Mouse (Mus musculus) midbrain, embryonic 10.5 days (tissue): ENCODE results near the gene Htr1b. TPM values are rescaled to one million over a fixed set of nuclear protein-coding genes. Genes with fewer than 3 reads are reported as not detected.

ENCODE experiments used
- DNase-seq: peaks from one replicate; pipeline ENCODE4 v3.0.0-alpha.2; 2017; ENCODE audit warnings: low spot score
- H3K27ac ChIP-seq: fragments of 300-500 bp; sonication (generic); replicated peaks from 2 replicates; pipeline ENCODE4 v1.5.1; 2016; ENCODE audit warnings: mild to moderate bottlenecking
- H3K27me3 ChIP-seq: fragments of 300-500 bp; sonication (generic); 2 replicates; pipeline ENCODE4 v1.6.1; 2016; ENCODE audit warnings: low read depth, mild to moderate bottlenecking; ENCODE audit not compliant: poor library complexity, severe bottlenecking
- H3K36me3 ChIP-seq: fragments of 300-500 bp; sonication (generic); 2 replicates; pipeline ENCODE4 v1.6.1; 2016; ENCODE audit warnings: mild to moderate bottlenecking, moderate library complexity
- H3K4me1 ChIP-seq: fragments of 300-500 bp; sonication (generic); 2 replicates; pipeline ENCODE4 v1.6.1; 2016
- H3K4me3 ChIP-seq: fragments of 300-500 bp; sonication (generic); 2 replicates; pipeline ENCODE4 v1.5.1; 2016; ENCODE audit warnings: mild to moderate bottlenecking, moderate library complexity
- H3K9me3 ChIP-seq: fragments of 300-500 bp; sonication (generic); replicated peaks from 2 replicates; pipeline ENCODE4 v1.6.1; 2016; ENCODE audit warnings: mild to moderate bottlenecking
- WGBS: fragments of 180-500 bp; shearing (Covaris S2); methylation state at CpG from one replicate; pipeline ENCODE4 v1.1.7; 2016; 5-methylcytosine and 5-hydroxymethylcytosine counted together
- polyA plus RNA-seq: library from polyadenylated mRNA; unstranded; fragments of >200 nt; fragmentation: Nextera tagmentation; extraction: Ambion mirVana; gene quantifications from 2 replicates; pipeline ENCODE4 v1.2.1, GENCODE M21; 2016

The Htr1b gene
- 0.48 and 0.62 TPM in 2 replicates for polyA plus RNA-seq

GRCm38 (mm10) chr9:81633437-81633973, at the start of gene Htr1b:
Gene Htr1b (minus strand): TSS chr9:81633828.
- DNase-seq = peak; percentile 68
- Histone ChIP-seq H3K4me1 (peaks cover 28% of the 10 kb centered on the region), H3K4me3 (peak within 1 kb of the TSS; percentile 78), H3K9me3 (no peaks in the 10 kb centered on the region), H3K27ac (peak within 1 kb of the TSS; percentile 82), H3K27me3 (peaks cover 56% of the 10 kb centered on the region), H3K36me3 (no peaks in the 10 kb centered on the region)
- 0% methylated on average over 26 of the region's 26 CpGs for WGBS

DNA sequence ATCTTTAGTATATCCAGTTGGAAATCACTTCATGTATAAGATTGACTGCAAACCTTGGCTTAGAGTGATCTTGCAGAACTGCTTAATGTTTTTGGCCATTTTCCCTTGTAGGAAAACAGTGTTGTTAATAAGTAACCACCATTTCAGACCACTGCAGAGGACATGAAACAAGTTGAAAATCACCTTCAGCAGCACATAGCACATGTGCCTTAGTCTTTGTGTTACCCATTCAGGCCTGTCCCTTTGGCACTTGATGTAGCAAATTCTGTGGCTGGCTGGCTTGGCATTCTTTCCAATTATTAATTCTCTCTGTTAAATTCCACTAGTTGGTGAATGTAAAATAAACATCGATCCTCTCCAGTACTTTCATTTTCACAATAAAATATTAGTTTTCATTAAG, 43.1 kb upstream of the Htr1b start:
- DNase-seq = no peak
- Histone ChIP-seq H3K27ac (no peak overlapping the region), H3K4me1 (no peaks in the 10 kb centered on the region), H3K27me3 (no peaks in the 10 kb centered on the region), H3K9me3 (peaks cover 7% of the 10 kb centered on the region; the same call in 1 of the 2 replicates), H3K36me3 (no peaks in the 10 kb centered on the region), H3K4me3 (no peak overlapping the region)
- 91% methylated on average over 1 of the region's 1 CpGs for WGBS

DNA sequence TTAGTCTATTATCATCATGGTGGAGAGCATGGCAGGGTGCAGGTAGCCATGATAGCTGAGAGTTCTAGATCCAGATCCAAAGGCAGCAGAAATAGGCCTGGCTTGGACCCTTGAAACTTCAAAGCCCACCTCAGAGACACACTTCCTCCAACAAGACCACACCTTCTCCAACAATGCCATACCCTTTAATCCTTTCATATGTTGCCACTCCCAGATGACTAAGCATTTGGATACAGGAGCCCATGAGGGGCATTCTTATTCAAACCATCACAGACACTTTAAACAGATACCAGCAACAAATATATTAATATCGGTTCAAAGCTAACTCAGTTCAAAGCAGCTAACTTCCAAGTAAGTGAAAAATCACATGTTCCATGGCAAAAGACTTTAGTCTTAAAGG, 3.9 kb upstream of the Htr1b start:
- H3K27me3 ChIP-seq = peaks cover 36% of the 10 kb centered on the region
- no peak overlapping the region for H3K27ac ChIP-seq
- H3K36me3 ChIP-seq = no peaks in the 10 kb centered on the region
- DNase-seq = no peak
- peaks cover 17% of the 10 kb centered on the region for H3K4me1 ChIP-seq
- 92% methylated on average over 1 of the region's 1 CpGs for WGBS
- H3K9me3 ChIP-seq = no peaks in the 10 kb centered on the region
- H3K4me3 ChIP-seq = no peak overlapping the region

DNA sequence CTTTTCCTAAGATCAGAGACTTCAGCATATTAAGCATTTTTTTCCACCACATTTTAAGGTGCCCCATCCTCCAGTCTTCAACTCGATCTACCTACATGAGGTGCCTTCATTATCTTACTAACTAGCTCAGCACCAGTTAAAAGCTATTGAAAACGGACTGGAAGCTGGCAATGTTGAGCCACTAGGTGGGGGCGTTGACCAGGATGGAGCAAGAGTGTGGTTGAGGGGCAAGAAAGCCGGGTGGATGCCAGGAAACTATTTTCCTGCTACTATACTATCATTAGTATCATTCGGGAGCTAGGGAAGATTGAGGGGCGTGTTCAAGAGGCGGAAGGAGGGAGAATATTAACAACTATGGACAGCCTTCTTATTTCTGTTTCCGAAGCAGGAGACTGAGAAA, 1.5 kb upstream of the Htr1b start:
- Histone ChIP-seq H3K4me1 (peaks cover 28% of the 10 kb centered on the region), H3K9me3 (no peaks in the 10 kb centered on the region), H3K36me3 (no peaks in the 10 kb centered on the region), H3K27ac (no peak overlapping the region), H3K27me3 (peaks cover 56% of the 10 kb centered on the region), H3K4me3 (0 out of 2 replicates have a peak overlapping the region, but pooled peaks have one; percentile 7)
- DNase-seq = peak; percentile 36
- WGBS = 12% methylated on average over 8 of the region's 8 CpGs

- H3K36me3 ChIP-seq = no peaks in the 10 kb centered on the region
- no peaks in the 10 kb centered on the region for H3K9me3 ChIP-seq
- peak; percentile 26 for DNase-seq
- no peak overlapping the region for H3K27ac ChIP-seq
- H3K4me3 ChIP-seq = peak overlapping the region; percentile 78
- H3K4me1 ChIP-seq = peaks cover 28% of the 10 kb centered on the region
- H3K27me3 ChIP-seq = peaks cover 56% of the 10 kb centered on the region
- 1% methylated on average over 10 of the region's 10 CpGs for WGBS
Measured at GRCm38 (mm10) chr9:81634163-81634562, 535 bp upstream of the Htr1b start.

DNA sequence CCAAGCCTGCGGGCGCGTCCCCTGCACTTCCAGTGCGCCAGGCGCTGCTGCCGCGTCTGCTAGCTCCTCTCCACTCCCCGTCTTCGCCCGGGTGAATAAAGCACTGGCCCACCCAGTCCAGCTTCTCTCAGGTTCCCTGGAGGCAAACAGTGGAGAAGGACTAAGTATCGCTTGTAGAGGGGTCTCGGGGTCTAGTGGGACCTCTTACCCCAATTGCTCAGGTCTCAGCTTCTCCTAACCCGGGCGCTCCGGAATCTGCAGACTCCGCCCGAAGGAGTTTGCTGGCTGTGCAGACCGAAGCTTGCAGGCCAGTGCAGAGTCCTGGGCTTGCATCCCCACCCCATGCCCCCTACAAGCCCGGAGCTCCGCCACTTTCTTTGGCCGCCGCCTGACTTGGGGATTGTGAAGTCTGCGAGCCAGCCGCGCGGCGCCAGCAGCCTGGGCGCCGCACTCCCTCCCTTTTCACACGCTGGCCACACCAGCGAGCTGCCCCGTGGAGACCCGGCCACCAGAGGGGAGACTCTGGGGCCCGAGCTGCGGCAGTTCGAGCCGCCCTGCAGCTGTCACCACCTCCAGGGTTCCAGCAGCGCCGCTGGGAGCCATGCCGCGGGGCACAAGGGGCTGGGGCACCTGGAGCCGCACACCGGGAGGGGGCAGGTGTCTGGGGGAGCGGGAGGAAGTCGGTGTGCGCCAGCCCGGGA, 742 bp downstream of the Htr1b start:
- peak; percentile 69 for DNase-seq
- WGBS = under 1% methylated on average over 47 of the region's 47 CpGs
- Histone ChIP-seq H3K27me3 (peaks cover 56% of the 10 kb centered on the region), H3K9me3 (no peaks in the 10 kb centered on the region), H3K4me3 (peak overlapping the region; percentile 78), H3K4me1 (peaks cover 28% of the 10 kb centered on the region), H3K27ac (peak overlapping the region; percentile 82), H3K36me3 (no peaks in the 10 kb centered on the region)

GRCm38 (mm10) chr9:81632191-81632735, 1.4 kb downstream of the Htr1b start:
- H3K9me3 ChIP-seq = no peaks in the 10 kb centered on the region
- H3K36me3 ChIP-seq = no peaks in the 10 kb centered on the region
- WGBS = 1% methylated on average over 31 of the region's 31 CpGs
- peaks cover 28% of the 10 kb centered on the region for H3K4me1 ChIP-seq
- H3K27me3 ChIP-seq = peaks cover 56% of the 10 kb centered on the region
- peak overlapping the region; percentile 82 for H3K27ac ChIP-seq
- no peak for DNase-seq
- H3K4me3 ChIP-seq = peak overlapping the region; percentile 78

DNA sequence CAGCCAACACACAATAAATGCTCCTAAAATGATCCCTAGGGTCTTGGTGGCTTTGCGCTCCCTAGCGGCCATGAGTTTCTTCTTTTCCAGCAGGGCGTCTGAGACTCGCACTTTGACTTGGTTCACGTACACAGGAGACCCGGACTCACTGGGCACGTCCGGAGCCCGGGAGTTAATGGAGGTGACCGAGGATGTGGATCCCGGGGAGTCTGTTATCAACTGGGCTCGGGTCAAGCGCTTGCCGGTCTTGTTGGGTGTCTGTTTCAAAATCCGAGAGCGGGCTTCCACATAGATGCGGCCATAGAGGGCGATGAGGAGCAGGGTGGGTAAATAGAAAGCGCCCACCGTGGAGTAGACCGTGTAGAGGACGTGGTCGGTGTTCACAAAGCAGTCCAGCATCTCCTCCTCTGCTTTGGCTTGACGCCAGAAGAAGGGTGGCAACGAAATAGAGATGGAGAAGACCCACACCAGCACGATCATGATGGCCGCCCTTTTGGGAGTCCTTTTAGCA, 2.0 kb downstream of the Htr1b start:
- 0 out of 2 replicates have a peak overlapping the region, but pooled peaks have one; percentile 82 for H3K27ac ChIP-seq
- WGBS = 1% methylated on average over 27 of the region's 27 CpGs
- peak overlapping the region; percentile 78 for H3K4me3 ChIP-seq
- H3K27me3 ChIP-seq = peaks cover 56% of the 10 kb centered on the region
- no peaks in the 10 kb centered on the region for H3K36me3 ChIP-seq
- no peaks in the 10 kb centered on the region for H3K9me3 ChIP-seq
- H3K4me1 ChIP-seq = peaks cover 28% of the 10 kb centered on the region
- DNase-seq = peak; percentile 47

GRCm38 (mm10) chr9:81626899-81627606, 6.6 kb downstream of the Htr1b start:
- Histone ChIP-seq H3K36me3 (no peaks in the 10 kb centered on the region), H3K27ac (no peak overlapping the region), H3K4me1 (peaks cover 19% of the 10 kb centered on the region), H3K9me3 (no peaks in the 10 kb centered on the region), H3K27me3 (peaks cover 15% of the 10 kb centered on the region), H3K4me3 (no peak overlapping the region)
- DNase-seq = peak; percentile 76
- WGBS = 35% methylated on average over 9 of the region's 9 CpGs

- DNase-seq = no peak
- Histone ChIP-seq H3K4me3 (no peak overlapping the region), H3K27me3 (peaks cover 4% of the 10 kb centered on the region), H3K4me1 (peaks cover 13% of the 10 kb centered on the region), H3K36me3 (no peaks in the 10 kb centered on the region), H3K9me3 (no peaks in the 10 kb centered on the region), H3K27ac (no peak overlapping the region)
Measured at GRCm38 (mm10) chr9:81625898-81626297, 7.7 kb downstream of the Htr1b start.

DNA sequence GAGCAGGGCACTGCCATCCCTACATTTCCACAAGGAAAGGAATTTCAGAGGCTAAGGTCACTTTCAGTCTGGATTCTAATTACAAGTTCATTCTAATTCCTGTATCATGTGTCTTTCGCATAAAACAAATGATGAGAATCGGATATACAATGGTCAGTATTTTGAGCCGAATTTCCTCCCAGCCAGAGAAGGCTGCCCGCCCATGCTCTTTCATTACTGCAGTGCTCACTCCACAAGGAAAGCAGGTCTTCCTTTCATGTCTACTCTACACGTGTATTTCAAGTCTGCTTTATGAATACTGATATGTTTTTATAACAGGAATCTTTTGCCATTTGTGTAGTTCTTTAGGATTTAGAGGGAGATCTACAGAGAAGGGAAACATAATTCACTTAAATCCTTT, 10.8 kb downstream of the Htr1b start:
- no peaks in the 10 kb centered on the region for H3K36me3 ChIP-seq
- H3K9me3 ChIP-seq = no peaks in the 10 kb centered on the region
- H3K4me3 ChIP-seq = no peak overlapping the region
- H3K27me3 ChIP-seq = no peaks in the 10 kb centered on the region
- H3K4me1 ChIP-seq = peaks cover 13% of the 10 kb centered on the region
- H3K27ac ChIP-seq = no peak overlapping the region
- 38% methylated on average over 5 of the region's 5 CpGs for WGBS
- no peak for DNase-seq

GRCm38 (mm10) chr9:81611022-81611421, 22.6 kb downstream of the Htr1b start:
- no peaks in the 10 kb centered on the region for H3K9me3 ChIP-seq
- DNase-seq = no peak
- H3K36me3 ChIP-seq = no peaks in the 10 kb centered on the region
- H3K27ac ChIP-seq = no peak overlapping the region
- H3K27me3 ChIP-seq = no peaks in the 10 kb centered on the region
- WGBS = 85% methylated on average over 4 of the region's 4 CpGs
- no peaks in the 10 kb centered on the region for H3K4me1 ChIP-seq
- H3K4me3 ChIP-seq = no peak overlapping the region
